Mouse (Mus musculus) embryo, embryonic 11 days (tissue): ENCODE measurements around the gene Rab5a.
"Not testable (repeated sequence)": the region's sequence is repeated elsewhere in the genome, so short reads cannot be mapped to it uniquely, and the experiment has no call there.

Source experiments
- DNase-seq: peaks from one replicate; pipeline ENCODE4 v3.0.0-alpha.2; 2015

The Rab5a gene

GRCm38 (mm10) chr17:53478858-53479603 is at the start of gene Rab5a:
Gene Rab5a (plus strand): TSS chr17:53479234.
- DNase-seq, result peak; percentile 99

GRCm38 (mm10) chr17:53456152-53456551 is 22.9 kb upstream of the Rab5a start:
- DNase-seq, result no peak

- no peak for DNase-seq
Measured at GRCm38 (mm10) chr17:53456742-53457141, 22.3 kb upstream of the Rab5a start.

GRCm38 (mm10) chr17:53462603-53463495 is 16.2 kb upstream of the Rab5a start, which contains the start of gene Efhb:
Gene Efhb (minus strand): TSS chr17:53463321.
- peak; percentile 93 for DNase-seq

- no peak for DNase-seq
Measured at GRCm38 (mm10) chr17:53463496-53463840, 15.6 kb upstream of the Rab5a start.

GRCm38 (mm10) chr17:53465569-53465968 is 13.5 kb upstream of the Rab5a start:
- DNase-seq, result no peak

GRCm38 (mm10) chr17:53468697-53469096 is 10.3 kb upstream of the Rab5a start:
- no peak for DNase-seq

- DNase-seq, result peak; percentile 11
Measured at GRCm38 (mm10) chr17:53478066-53478857, 772 bp upstream of the Rab5a start.

- peak; percentile 66 for DNase-seq
Measured at GRCm38 (mm10) chr17:53479604-53480041, 589 bp downstream of the Rab5a start.

GRCm38 (mm10) chr17:53480433-53480832 is 1.4 kb downstream of the Rab5a start:
- no peak for DNase-seq

- DNase-seq, result no peak
Measured at GRCm38 (mm10) chr17:53488291-53489006, 9.4 kb downstream of the Rab5a start.

- no peak for DNase-seq
Measured at GRCm38 (mm10) chr17:53489007-53489378, 10.0 kb downstream of the Rab5a start.

GRCm38 (mm10) chr17:53502966-53503365 is 23.9 kb downstream of the Rab5a start:
- no peak for DNase-seq

- peak; percentile 40 for DNase-seq
Measured at GRCm38 (mm10) chr17:53512311-53512951, 33.4 kb downstream of the Rab5a start.

- no peak for DNase-seq
Measured at GRCm38 (mm10) chr17:53519364-53519763, 40.3 kb downstream of the Rab5a start.

GRCm38 (mm10) chr17:53520509-53520908 is 41.5 kb downstream of the Rab5a start:
- DNase-seq, result no peak

- no peak for DNase-seq
Measured at GRCm38 (mm10) chr17:53528034-53528433, 49.0 kb downstream of the Rab5a start.

- no peak for DNase-seq
Measured at GRCm38 (mm10) chr17:53531160-53531559, 52.1 kb downstream of the Rab5a start.

- no peak for DNase-seq
Measured at GRCm38 (mm10) chr17:53532425-53532824, 53.4 kb downstream of the Rab5a start.

GRCm38 (mm10) chr17:53539351-53539750 is 60.3 kb downstream of the Rab5a start, which contains the start of gene Pp2d1:
Gene Pp2d1 (minus strand): TSS chr17:53539451.
- not testable (repeated sequence) for DNase-seq

GRCm38 (mm10) chr17:53542536-53542935 is 63.5 kb downstream of the Rab5a start:
- DNase-seq, result no peak
